Mouse (Mus musculus) stomach, postnatal 0 days (tissue): ENCODE measurements around the gene Faap24. TPM values are rescaled to one million over a fixed set of nuclear protein-coding genes. Genes with fewer than 3 reads are reported as not detected.

Source experiments
- ATAC-seq: fragments of 200-750 bp; cut with Nextera tagmentation; 2 replicates; pipeline ENCODE4 v1.8.0; 2017; ENCODE audit not compliant: low FRiP score, low TSS enrichment
- DNase-seq: peaks from one replicate; pipeline ENCODE4 v3.0.0-alpha.2; 2016; ENCODE audit warnings: low spot score
- H3K27ac ChIP-seq: fragments of 300-500 bp; sonication (generic); replicated peaks from 2 replicates; pipeline ENCODE4 v1.5.1; 2014; ENCODE audit warnings: mild to moderate bottlenecking, control low read depth
- H3K27me3 ChIP-seq: fragments of 300-500 bp; sonication (generic); 2 replicates; pipeline ENCODE4 v1.6.1; 2014; ENCODE audit warnings: low read length; ENCODE audit not compliant: control insufficient read depth, insufficient read depth
- H3K36me3 ChIP-seq: fragments of 300-500 bp; sonication (generic); 2 replicates; pipeline ENCODE4 v1.6.1; 2014; ENCODE audit warnings: low read length, mixed read lengths; ENCODE audit not compliant: control insufficient read depth, insufficient read depth
- H3K4me1 ChIP-seq: fragments of 300-500 bp; sonication (generic); replicated peaks from 2 replicates; pipeline ENCODE4 v1.6.1; 2014; ENCODE audit warnings: antibody characterized with exemption; ENCODE audit not compliant: control insufficient read depth, insufficient read depth
- H3K4me2 ChIP-seq: fragments of 300-500 bp; sonication (generic); replicated peaks from 2 replicates; pipeline ENCODE4 v1.6.1; 2014; ENCODE audit warnings: low read depth, mild to moderate bottlenecking, control low read depth, moderate library complexity
- H3K4me3 ChIP-seq: fragments of 300-500 bp; sonication (generic); 2 replicates; pipeline ENCODE4 v1.5.1; 2014; ENCODE audit warnings: low read depth, low read length, control low read depth
- H3K9ac ChIP-seq: fragments of 300-500 bp; sonication (generic); 2 replicates; pipeline ENCODE4 v1.6.1; 2014; ENCODE audit warnings: mild to moderate bottlenecking, low read length, control low read depth, mixed read lengths
- H3K9me3 ChIP-seq: fragments of 300-500 bp; sonication (generic); 2 replicates; pipeline ENCODE4 v1.6.1; 2016; ENCODE audit warnings: low read length; ENCODE audit not compliant: control insufficient read depth
- CTCF ChIP-seq: IDR thresholded peaks from 2 replicates; pipeline ENCODE4 v1.5.1; 2016; ENCODE audit warnings: antibody characterized with exemption, low read depth, mild to moderate bottlenecking, moderate library complexity
- EP300 ChIP-seq: optimal IDR thresholded peaks from 2 replicates; pipeline ENCODE3; 2016; ENCODE audit warnings: antibody characterized with exemption
- WGBS: fragments of 180-500 bp; shearing (Covaris S2); extraction: QIAGEN DNeasy Blood & Tissue Kit; methylation state at CpG from one replicate; pipeline ENCODE4 v1.1.7; 2014; 5-methylcytosine and 5-hydroxymethylcytosine counted together
- polyA plus RNA-seq: library from polyadenylated mRNA; unstranded; fragments of >200 nt; fragmentation: Nextera tagmentation; extraction: Ambion mirVana; gene quantifications from 2 replicates; pipeline ENCODE4 v1.2.1, GENCODE M21; 2015

Gene Faap24
- polyA plus RNA-seq = 8.8 and 9.3 TPM in 2 replicates

DNA sequence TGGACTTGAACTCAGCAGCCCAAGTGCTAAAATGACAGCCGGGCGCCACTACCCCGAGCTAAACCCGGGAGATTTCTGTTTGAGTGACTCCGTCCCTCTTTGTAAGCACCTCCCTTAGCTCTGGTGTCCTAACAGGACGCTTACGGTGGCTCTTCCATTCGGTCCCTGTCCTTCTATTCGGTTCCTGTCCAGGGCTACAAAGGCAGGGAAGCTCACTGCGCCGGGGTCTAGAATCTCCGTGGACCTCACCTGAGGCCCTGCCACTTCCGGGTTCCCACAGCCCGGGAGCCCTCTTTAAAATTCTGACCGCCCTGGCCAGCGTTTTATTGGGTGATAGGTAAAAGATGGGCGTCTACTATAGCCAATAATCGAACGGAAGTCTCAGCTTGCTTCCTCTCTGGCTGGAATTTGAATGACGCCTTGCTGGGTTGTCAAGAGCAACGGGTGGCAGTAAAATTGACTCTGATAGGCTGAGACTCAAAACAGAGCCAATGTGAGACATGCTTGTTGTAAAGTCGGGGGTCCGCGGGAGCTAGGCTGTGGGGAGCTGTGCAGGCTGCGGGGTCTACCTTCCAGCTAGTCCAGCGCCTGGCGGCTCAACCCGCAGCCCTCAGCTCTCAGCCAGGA lies at the start of gene Faap24, which contains the start of gene Cep89:
Gene Faap24 (minus strand): TSS at position 295 of the 627 bp plus-strand sequence.
Gene Cep89 (plus strand): TSS at position 494 of the 627 bp plus-strand sequence.
- ATAC-seq = peak; percentile 97
- Histone ChIP-seq H3K4me3 (peak within 1 kb of the TSS; percentile 71), H3K4me1 (peaks cover 2% of the 10 kb centered on the region), H3K4me2 (peak within 1 kb of the TSS; percentile 71), H3K27ac (peak within 1 kb of the TSS; percentile 1; the same call in 1 of the 2 replicates), H3K9me3 (no peaks in the 10 kb centered on the region), H3K9ac (peak within 1 kb of the TSS; percentile 76), H3K36me3 (peaks cover 3% of the 10 kb centered on the region; the same call in 1 of the 2 replicates), H3K27me3 (no peaks in the 10 kb centered on the region)
- peak; percentile 94 for DNase-seq
- TF ChIP-seq EP300 (peak; percentile 83), CTCF (no peak)
- WGBS = under 1% methylated on average over 28 of the region's 28 CpGs

DNA sequence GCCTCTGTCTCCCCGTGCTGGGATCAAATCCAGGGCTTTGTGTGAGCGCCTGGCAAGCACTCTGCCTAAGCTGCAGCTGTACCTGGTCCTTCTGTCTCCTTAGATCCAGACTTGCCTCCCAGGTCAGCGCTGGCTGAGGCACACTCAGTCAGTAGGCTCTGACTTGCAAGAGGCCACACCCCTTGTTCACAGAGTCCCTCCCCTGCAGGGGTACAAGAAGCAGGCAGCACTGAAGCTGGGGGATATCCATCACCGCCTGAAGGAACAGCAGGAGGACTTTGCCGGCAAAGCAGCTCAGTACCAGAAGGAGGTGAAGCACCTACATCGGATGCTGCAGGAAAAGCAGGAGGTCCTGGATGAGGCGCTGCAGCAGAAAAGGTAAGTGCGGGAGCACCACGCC lies 38.6 kb upstream of the Faap24 start:
- no peak overlapping the region for H3K4me2 ChIP-seq
- H3K4me1 ChIP-seq = no peaks in the 10 kb centered on the region
- H3K9ac ChIP-seq = no peak overlapping the region
- no peak overlapping the region for H3K4me3 ChIP-seq
- ATAC-seq (no peak), DNase-seq (no peak)
- TF ChIP-seq EP300 (no peak), CTCF (no peak)
- H3K36me3 ChIP-seq = peaks cover 21% of the 10 kb centered on the region
- H3K9me3 ChIP-seq = no peaks in the 10 kb centered on the region
- no peaks in the 10 kb centered on the region for H3K27me3 ChIP-seq
- 75% methylated on average over 9 of the region's 9 CpGs for WGBS
- no peak overlapping the region for H3K27ac ChIP-seq

DNA sequence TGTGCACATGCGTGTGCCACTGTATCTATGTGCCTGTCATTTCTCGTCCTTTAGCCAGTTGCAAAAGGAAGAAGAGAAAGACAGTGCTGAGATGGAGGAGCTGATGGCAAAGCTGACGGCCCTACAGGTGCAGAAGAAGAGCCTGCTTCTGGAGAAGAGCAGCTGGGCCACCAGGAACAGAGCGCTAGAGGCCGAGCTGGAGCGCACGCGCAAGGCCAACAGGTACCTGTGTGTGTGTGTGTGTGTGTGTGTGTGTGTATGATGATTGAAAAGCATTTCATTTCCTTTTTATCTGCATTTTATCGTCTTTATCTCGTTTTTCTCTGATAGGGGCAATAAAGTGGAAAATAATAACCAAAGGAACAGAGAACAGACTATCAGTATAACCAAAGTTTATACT lies 31.5 kb upstream of the Faap24 start:
- 87% methylated on average over 10 of the region's 10 CpGs for WGBS
- DNase-seq = no peak
- H3K36me3 ChIP-seq = peaks cover 23% of the 10 kb centered on the region; the same call in 1 of the 2 replicates
- H3K27me3 ChIP-seq = no peaks in the 10 kb centered on the region
- no peak for ATAC-seq
- no peak overlapping the region for H3K4me2 ChIP-seq
- TF ChIP-seq EP300 = no peak
- no peak for TF ChIP-seq CTCF
- H3K9me3 ChIP-seq = no peaks in the 10 kb centered on the region
- H3K4me1 ChIP-seq = no peaks in the 10 kb centered on the region
- H3K4me3 ChIP-seq = no peak overlapping the region
- H3K9ac ChIP-seq = no peak overlapping the region
- no peak overlapping the region for H3K27ac ChIP-seq

DNA sequence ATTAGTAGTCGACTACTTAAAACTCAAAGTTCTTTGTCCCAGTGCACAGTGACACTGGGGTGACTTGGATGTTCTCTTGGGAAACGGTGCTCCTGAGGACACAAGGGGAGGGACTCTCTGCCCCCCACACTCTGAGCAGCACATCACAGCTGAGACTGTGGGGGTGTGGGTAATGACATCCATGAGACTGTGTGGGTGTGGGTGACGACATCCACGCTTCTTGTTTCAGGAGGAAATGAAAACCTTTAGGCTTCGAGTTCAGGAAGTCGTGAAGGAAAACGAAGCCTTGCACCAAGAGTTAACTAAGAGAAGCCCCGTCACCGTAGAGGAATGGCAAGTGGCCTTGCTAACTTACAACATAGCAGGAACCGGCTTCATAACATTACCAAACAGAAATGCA lies 26.4 kb upstream of the Faap24 start:
- 88% methylated on average over 10 of the region's 10 CpGs for WGBS
- H3K9me3 ChIP-seq = no peaks in the 10 kb centered on the region
- ATAC-seq = no peak
- H3K4me3 ChIP-seq = no peak overlapping the region
- no peaks in the 10 kb centered on the region for H3K4me1 ChIP-seq
- peaks cover 15% of the 10 kb centered on the region; the same call in 1 of the 2 replicates for H3K36me3 ChIP-seq
- DNase-seq = no peak
- no peak for TF ChIP-seq EP300
- no peak for TF ChIP-seq CTCF
- no peak overlapping the region for H3K9ac ChIP-seq
- no peak overlapping the region for H3K27ac ChIP-seq
- H3K27me3 ChIP-seq = no peaks in the 10 kb centered on the region
- no peak overlapping the region for H3K4me2 ChIP-seq

DNA sequence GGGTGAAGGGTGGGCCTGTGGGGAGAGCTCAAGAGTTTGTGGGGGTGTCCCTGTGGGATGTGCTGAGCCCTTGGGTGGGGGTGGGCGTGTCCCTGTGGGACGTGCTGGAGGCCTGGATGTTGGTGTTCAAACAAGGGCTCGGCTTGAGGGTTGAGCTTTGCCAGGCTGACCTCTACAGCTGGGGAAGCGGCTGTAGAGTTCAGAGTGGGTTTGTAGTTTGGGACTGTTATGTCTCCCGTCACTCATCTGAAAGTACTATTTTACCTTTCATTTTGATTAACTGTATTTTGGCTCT lies 20.0 kb upstream of the Faap24 start:
- no peaks in the 10 kb centered on the region for H3K9me3 ChIP-seq
- H3K9ac ChIP-seq = no peak overlapping the region
- peaks cover 4% of the 10 kb centered on the region for H3K36me3 ChIP-seq
- no peak overlapping the region for H3K27ac ChIP-seq
- ATAC-seq (peak; percentile 69), DNase-seq (peak; percentile 44)
- no peaks in the 10 kb centered on the region for H3K4me1 ChIP-seq
- no peaks in the 10 kb centered on the region for H3K27me3 ChIP-seq
- 52% methylated on average over 5 of the region's 5 CpGs for WGBS
- no peak overlapping the region for H3K4me3 ChIP-seq
- TF ChIP-seq EP300 (no peak), CTCF (no peak)
- H3K4me2 ChIP-seq = no peak overlapping the region

DNA sequence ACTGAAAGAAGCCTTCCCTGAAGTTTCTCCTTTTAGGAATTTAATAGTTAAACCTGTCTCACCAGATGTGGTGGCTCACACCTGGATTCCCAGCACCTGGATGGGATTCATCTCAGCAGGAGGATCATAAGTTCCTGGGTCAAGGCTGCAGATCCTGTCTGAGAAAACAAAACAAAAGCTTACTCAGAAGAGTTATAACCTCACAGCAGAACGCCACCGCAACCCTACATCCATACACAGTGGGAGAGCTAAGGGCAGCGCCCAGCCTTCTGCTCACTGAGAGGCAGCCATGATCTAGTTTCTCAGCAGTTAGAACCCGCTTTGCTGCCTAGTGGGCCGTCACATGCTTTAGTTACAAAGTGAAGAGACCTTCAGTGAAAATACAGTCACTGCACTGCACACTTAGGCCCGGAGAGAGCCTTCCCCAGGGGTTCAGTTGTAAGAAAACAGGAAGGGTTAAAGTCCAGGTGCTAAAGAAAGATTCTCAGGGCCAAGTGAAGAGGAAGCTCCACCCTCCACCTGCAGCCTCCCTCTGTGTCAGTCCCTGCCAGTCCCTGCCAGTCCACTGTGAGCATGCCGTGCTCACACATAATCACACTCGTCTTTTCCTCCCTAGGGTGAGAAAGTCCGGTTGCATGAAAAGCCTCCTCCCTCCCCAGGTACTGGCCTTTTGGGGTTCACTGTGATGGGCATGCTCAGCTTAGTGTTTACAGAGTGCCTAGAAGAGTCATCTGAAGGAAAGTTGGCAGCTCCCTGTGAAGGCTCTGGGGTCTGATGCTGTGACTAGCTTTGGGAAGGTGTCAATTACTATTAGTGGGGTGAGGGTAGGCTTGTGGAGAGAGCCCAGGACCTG lies 19.4 kb upstream of the Faap24 start:
- no peak overlapping the region for H3K4me3 ChIP-seq
- peaks cover 4% of the 10 kb centered on the region for H3K36me3 ChIP-seq
- TF ChIP-seq CTCF = no peak
- no peak for TF ChIP-seq EP300
- no peak overlapping the region for H3K4me2 ChIP-seq
- DNase-seq (peak; percentile 62), ATAC-seq (peak; percentile 88)
- WGBS = 54% methylated on average over 9 of the region's 9 CpGs
- no peaks in the 10 kb centered on the region for H3K4me1 ChIP-seq
- H3K27me3 ChIP-seq = no peaks in the 10 kb centered on the region
- H3K9ac ChIP-seq = no peak overlapping the region
- H3K27ac ChIP-seq = peak overlapping the region; percentile 70
- H3K9me3 ChIP-seq = no peaks in the 10 kb centered on the region
